Mouse (Mus musculus): ENCODE data around the gene Smok2a. TPM values are rescaled to one million over a fixed set of nuclear protein-coding genes. Genes with fewer than 3 reads are reported as not detected.
"Not testable (repeated sequence)": the region's sequence is repeated elsewhere in the genome, so short reads cannot be mapped to it uniquely, and the experiment has no call there.

Gene Smok2a
- polyA plus RNA-seq (2016; fragmentation: Nextera tagmentation; extraction: Ambion mirVana), result not detected in 2 replicates

- 90% methylated on average over 3 of the region's 3 CpGs for WGBS
- H3K27ac ChIP-seq, result no peak within 1 kb of the TSS
- peaks cover 78% of the 10 kb centered on the region for H3K9me3 ChIP-seq (replicated peaks)
- H3K4me1 ChIP-seq, result no peaks in the 10 kb centered on the region
- DNase-seq (ENCODE audit: low spot score), result no peak
- no peaks in the 10 kb centered on the region for H3K27me3 ChIP-seq (ENCODE audit: low read depth, poor library complexity, severe bottlenecking)
- H3K36me3 ChIP-seq, result no peaks in the 10 kb centered on the region
- H3K4me3 ChIP-seq, result no peak within 1 kb of the TSS
Observed at GRCm38 (mm10) chr17:13220888-13221287, at the start of gene Smok2a. Gene Smok2a (plus strand): TSS chr17:13221188.

GRCm38 (mm10) chr17:13173578-13173977 lies 47.4 kb upstream of the Smok2a start:
- H3K4me3 ChIP-seq; DNase-seq (ENCODE audit: low spot score); H3K4me1 ChIP-seq; H3K27ac ChIP-seq; H3K27me3 ChIP-seq (ENCODE audit: low read depth, poor library complexity, severe bottlenecking); H3K36me3 ChIP-seq; H3K9me3 ChIP-seq (replicated peaks): not testable (repeated sequence)
- WGBS, result 90% methylated on average over 6 of the region's 6 CpGs

GRCm38 (mm10) chr17:13174029-13174428 lies 47.0 kb upstream of the Smok2a start:
- not testable (repeated sequence) for H3K4me1 ChIP-seq; H3K4me3 ChIP-seq; DNase-seq (ENCODE audit: low spot score); H3K27ac ChIP-seq; H3K36me3 ChIP-seq; H3K9me3 ChIP-seq (replicated peaks); H3K27me3 ChIP-seq (ENCODE audit: low read depth, poor library complexity, severe bottlenecking)
- 66% methylated on average over 2 of the region's 3 CpGs for WGBS

- H3K27me3 ChIP-seq (ENCODE audit: low read depth, poor library complexity, severe bottlenecking); H3K4me1 ChIP-seq; H3K9me3 ChIP-seq (replicated peaks); H3K36me3 ChIP-seq; H3K4me3 ChIP-seq; DNase-seq (ENCODE audit: low spot score); H3K27ac ChIP-seq: not testable (repeated sequence)
- WGBS, result 67% methylated on average over 1 of the region's 1 CpGs
Observed at GRCm38 (mm10) chr17:13175609-13176008, 45.4 kb upstream of the Smok2a start.

- H3K27me3 ChIP-seq (ENCODE audit: low read depth, poor library complexity, severe bottlenecking); H3K4me3 ChIP-seq; H3K4me1 ChIP-seq; H3K36me3 ChIP-seq; H3K27ac ChIP-seq: not testable (repeated sequence)
- peak; percentile 15 for DNase-seq (ENCODE audit: low spot score)
- WGBS, result 65% methylated on average over 1 of the region's 1 CpGs
- H3K9me3 ChIP-seq (replicated peaks), result peaks cover 19% of the 10 kb centered on the region
Observed at GRCm38 (mm10) chr17:13177796-13178195, 43.2 kb upstream of the Smok2a start.

GRCm38 (mm10) chr17:13179021-13179420 lies 42.0 kb upstream of the Smok2a start:
- 86% methylated on average over 4 of the region's 4 CpGs for WGBS
- H3K4me3 ChIP-seq; H3K4me1 ChIP-seq; H3K36me3 ChIP-seq; H3K27me3 ChIP-seq (ENCODE audit: low read depth, poor library complexity, severe bottlenecking); H3K27ac ChIP-seq: not testable (repeated sequence)
- peak; percentile 10 for DNase-seq (ENCODE audit: low spot score)
- H3K9me3 ChIP-seq (replicated peaks), result peaks cover 22% of the 10 kb centered on the region

- not testable (repeated sequence) for H3K36me3 ChIP-seq; H3K27me3 ChIP-seq (ENCODE audit: low read depth, poor library complexity, severe bottlenecking); H3K27ac ChIP-seq; H3K4me3 ChIP-seq; H3K4me1 ChIP-seq
- 93% methylated on average over 5 of the region's 5 CpGs for WGBS
- H3K9me3 ChIP-seq (replicated peaks), result peaks cover 22% of the 10 kb centered on the region
- peak; percentile 18 for DNase-seq (ENCODE audit: low spot score)
Observed at GRCm38 (mm10) chr17:13180491-13180890, 40.5 kb upstream of the Smok2a start.

GRCm38 (mm10) chr17:13182712-13183111 lies 38.3 kb upstream of the Smok2a start:
- not testable (repeated sequence) for H3K27me3 ChIP-seq (ENCODE audit: low read depth, poor library complexity, severe bottlenecking); H3K36me3 ChIP-seq; H3K4me3 ChIP-seq; H3K4me1 ChIP-seq; H3K27ac ChIP-seq
- WGBS, result 81% methylated on average over 3 of the region's 4 CpGs
- DNase-seq (ENCODE audit: low spot score), result peak; percentile 24
- peaks cover 33% of the 10 kb centered on the region for H3K9me3 ChIP-seq (replicated peaks)

- not testable (repeated sequence) for H3K27ac ChIP-seq; H3K4me1 ChIP-seq; H3K36me3 ChIP-seq; H3K4me3 ChIP-seq; H3K27me3 ChIP-seq (ENCODE audit: low read depth, poor library complexity, severe bottlenecking)
- peaks cover 37% of the 10 kb centered on the region for H3K9me3 ChIP-seq (replicated peaks)
- WGBS, result 95% methylated on average over 5 of the region's 5 CpGs
- peak; percentile 7 for DNase-seq (ENCODE audit: low spot score)
Observed at GRCm38 (mm10) chr17:13184514-13184913, 36.5 kb upstream of the Smok2a start.

- H3K9me3 ChIP-seq (replicated peaks), result peaks cover 39% of the 10 kb centered on the region
- not testable (repeated sequence) for H3K4me1 ChIP-seq; DNase-seq (ENCODE audit: low spot score)
Observed at GRCm38 (mm10) chr17:13186541-13186940, 34.4 kb upstream of the Smok2a start.

GRCm38 (mm10) chr17:13187621-13188020 lies 33.4 kb upstream of the Smok2a start:
- H3K27me3 ChIP-seq (ENCODE audit: low read depth, poor library complexity, severe bottlenecking); H3K27ac ChIP-seq; DNase-seq (ENCODE audit: low spot score); H3K4me1 ChIP-seq; H3K4me3 ChIP-seq; H3K36me3 ChIP-seq: not testable (repeated sequence)
- H3K9me3 ChIP-seq (replicated peaks), result peaks cover 33% of the 10 kb centered on the region
- 76% methylated on average over 6 of the region's 6 CpGs for WGBS

More at GRCm38 (mm10) chr17:13186541-13186940, 34.4 kb upstream of the Smok2a start:
- not testable (repeated sequence) for H3K4me3 ChIP-seq; H3K27me3 ChIP-seq (ENCODE audit: low read depth, poor library complexity, severe bottlenecking); H3K27ac ChIP-seq; H3K36me3 ChIP-seq
- WGBS, result 88% methylated on average over 6 of the region's 6 CpGs

GRCm38 (mm10) chr17:13188846-13189245 lies 32.1 kb upstream of the Smok2a start:
- H3K4me3 ChIP-seq; H3K36me3 ChIP-seq; H3K4me1 ChIP-seq; DNase-seq (ENCODE audit: low spot score); H3K27ac ChIP-seq; H3K27me3 ChIP-seq (ENCODE audit: low read depth, poor library complexity, severe bottlenecking): not testable (repeated sequence)
- peaks cover 32% of the 10 kb centered on the region for H3K9me3 ChIP-seq (replicated peaks)
- WGBS, result 88% methylated on average over 2 of the region's 2 CpGs

GRCm38 (mm10) chr17:13190836-13191583 lies 30.0 kb upstream of the Smok2a start:
- DNase-seq (ENCODE audit: low spot score); H3K4me1 ChIP-seq; H3K36me3 ChIP-seq; H3K4me3 ChIP-seq; H3K27ac ChIP-seq; H3K27me3 ChIP-seq (ENCODE audit: low read depth, poor library complexity, severe bottlenecking): not testable (repeated sequence)
- H3K9me3 ChIP-seq (replicated peaks), result peaks cover 38% of the 10 kb centered on the region
- 89% methylated on average over 10 of the region's 10 CpGs for WGBS

- H3K27ac ChIP-seq; DNase-seq (ENCODE audit: low spot score); H3K36me3 ChIP-seq; H3K4me1 ChIP-seq; H3K4me3 ChIP-seq; H3K27me3 ChIP-seq (ENCODE audit: low read depth, poor library complexity, severe bottlenecking): not testable (repeated sequence)
- peaks cover 35% of the 10 kb centered on the region for H3K9me3 ChIP-seq (replicated peaks)
- WGBS, result 70% methylated on average over 4 of the region's 4 CpGs
Observed at GRCm38 (mm10) chr17:13196486-13196885, 24.5 kb upstream of the Smok2a start.

Data from limb, embryonic 10.5 days (tissue).